Mouse (Mus musculus): Measurements from ENCODE around the gene Nphp4. TPM values are rescaled to one million over a fixed set of nuclear protein-coding genes. Genes with fewer than 3 reads are reported as not detected.

Nphp4 gene
- polyA plus RNA-seq, 1 experiment from 2014 or later: 6.4 TPM

DNA sequence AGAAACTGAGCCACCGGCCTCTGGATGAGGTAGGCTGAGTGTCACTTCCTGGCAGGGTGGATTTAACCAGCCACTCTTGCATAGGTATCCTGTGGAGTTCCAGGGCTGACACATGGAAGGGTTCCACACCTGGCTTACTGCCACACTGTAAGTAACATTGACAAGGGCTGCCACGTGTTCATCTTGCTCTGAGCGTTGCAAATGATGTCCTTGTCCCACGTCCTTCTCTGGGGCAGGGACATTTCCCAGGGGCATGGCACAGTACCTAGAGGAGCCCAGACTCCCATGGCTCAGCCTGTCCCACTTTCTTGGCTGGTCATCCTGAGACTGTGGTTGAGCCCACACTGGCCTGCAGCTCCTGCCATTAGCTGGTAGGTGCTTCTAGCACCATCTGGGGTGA lies 91.5 kb downstream of the Nphp4 start:
- peak overlapping the region; percentile 68 for H3K27ac ChIP-seq (ENCODE audit: low read length)
- ATAC-seq: no peak
- 70% methylated on average over 4 of the region's 4 CpGs for WGBS

DNA sequence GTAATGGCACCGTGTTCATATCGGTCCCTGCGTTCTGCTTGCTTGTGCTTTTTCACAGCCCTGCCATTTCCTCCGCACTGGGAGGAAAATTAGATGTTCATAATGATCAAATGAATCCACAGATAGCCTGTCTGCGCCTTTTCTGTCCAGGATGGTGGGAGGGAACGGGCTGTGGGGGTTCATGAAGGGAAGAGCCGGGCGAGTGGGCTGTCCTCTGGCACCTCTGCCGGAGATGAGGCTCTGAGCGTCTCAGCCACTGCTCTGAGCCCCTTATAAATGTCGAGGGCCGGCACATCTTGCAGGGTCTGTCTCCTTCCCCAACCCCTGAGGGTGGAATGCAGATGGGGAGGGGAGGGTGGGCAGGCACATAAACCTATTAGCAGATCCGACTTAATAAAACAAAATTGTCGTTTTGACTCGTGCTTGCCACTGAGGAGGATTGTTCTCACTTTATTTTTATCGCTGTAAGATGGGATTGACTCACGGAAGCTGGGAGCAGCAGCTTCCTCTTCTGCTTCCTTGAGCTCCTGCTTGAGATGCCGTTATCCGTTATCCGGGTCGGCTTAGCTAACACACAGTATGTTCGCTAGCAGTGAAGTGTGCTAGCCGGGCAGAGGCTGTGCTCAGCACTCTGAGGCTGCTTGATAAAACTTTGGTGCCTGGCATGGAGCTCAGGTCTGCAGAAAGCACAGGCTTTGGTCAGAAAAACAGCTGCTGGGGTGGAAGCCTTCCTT lies 92.3 kb downstream of the Nphp4 start:
- no peak overlapping the region for H3K4me3 ChIP-seq (ENCODE audit: low read depth, low read length)
- H3K4me2 ChIP-seq (ENCODE audit: low read length): peak overlapping the region; percentile 12; the same call in 1 of the 2 replicates
- peaks cover 14% of the 10 kb centered on the region for H3K4me1 ChIP-seq (ENCODE audit: control insufficient read depth, insufficient read depth, low read length)
- H3K27ac ChIP-seq (ENCODE audit: low read length): peak overlapping the region; percentile 68
- no peaks in the 10 kb centered on the region for H3K36me3 ChIP-seq (ENCODE audit: control insufficient read depth, insufficient read depth, low read length)
- WGBS: 35% methylated on average over 23 of the region's 23 CpGs
- H3K9ac ChIP-seq (ENCODE audit: low read depth, low read length): 0 out of 2 replicates have a peak overlapping the region, but pooled peaks have one; percentile 25
- H3K27me3 ChIP-seq (ENCODE audit: control insufficient read depth, insufficient read depth, low read depth, low read length): no peaks in the 10 kb centered on the region
- no peaks in the 10 kb centered on the region for H3K9me3 ChIP-seq (replicated peaks; ENCODE audit: control insufficient read depth, low read length, poor library complexity, severe bottlenecking)
- ATAC-seq: peak; percentile 67; the same call in 1 of the 2 replicates

More for the DNA sequence above, 91.5 kb downstream of the Nphp4 start:
- Histone ChIP-seq H3K4me3 (ENCODE audit: low read depth, low read length) (no peak overlapping the region), H3K4me1 (ENCODE audit: control insufficient read depth, insufficient read depth, low read length) (peaks cover 14% of the 10 kb centered on the region), H3K9me3 (replicated peaks; ENCODE audit: control insufficient read depth, low read length, poor library complexity, severe bottlenecking) (no peaks in the 10 kb centered on the region), H3K27me3 (ENCODE audit: control insufficient read depth, insufficient read depth, low read depth, low read length) (no peaks in the 10 kb centered on the region), H3K4me2 (ENCODE audit: low read length) (no peak overlapping the region), H3K9ac (ENCODE audit: low read depth, low read length) (0 out of 2 replicates have a peak overlapping the region, but pooled peaks have one; percentile 25), H3K36me3 (ENCODE audit: control insufficient read depth, insufficient read depth, low read length) (0 out of 2 replicates have a peak, but pooled peaks cover 3% of the 10 kb centered on the region)

- ATAC-seq: no peak
- Histone ChIP-seq H3K4me2 (ENCODE audit: low read length) (no peak overlapping the region), H3K4me1 (ENCODE audit: control insufficient read depth, insufficient read depth, low read length) (peaks cover 2% of the 10 kb centered on the region; the same call in 1 of the 2 replicates), H3K9me3 (replicated peaks; ENCODE audit: control insufficient read depth, low read length, poor library complexity, severe bottlenecking) (no peaks in the 10 kb centered on the region), H3K27ac (ENCODE audit: low read length) (no peak overlapping the region), H3K36me3 (ENCODE audit: control insufficient read depth, insufficient read depth, low read length) (no peaks in the 10 kb centered on the region), H3K9ac (ENCODE audit: low read depth, low read length) (no peak overlapping the region), H3K27me3 (ENCODE audit: control insufficient read depth, insufficient read depth, low read depth, low read length) (no peaks in the 10 kb centered on the region), H3K4me3 (ENCODE audit: low read depth, low read length) (no peak overlapping the region)
- 61% methylated on average over 12 of the region's 12 CpGs for WGBS
These were observed 97.8 kb downstream of the Nphp4 start for GRCm38 (mm10) chr4:152574266-152574665.

DNA sequence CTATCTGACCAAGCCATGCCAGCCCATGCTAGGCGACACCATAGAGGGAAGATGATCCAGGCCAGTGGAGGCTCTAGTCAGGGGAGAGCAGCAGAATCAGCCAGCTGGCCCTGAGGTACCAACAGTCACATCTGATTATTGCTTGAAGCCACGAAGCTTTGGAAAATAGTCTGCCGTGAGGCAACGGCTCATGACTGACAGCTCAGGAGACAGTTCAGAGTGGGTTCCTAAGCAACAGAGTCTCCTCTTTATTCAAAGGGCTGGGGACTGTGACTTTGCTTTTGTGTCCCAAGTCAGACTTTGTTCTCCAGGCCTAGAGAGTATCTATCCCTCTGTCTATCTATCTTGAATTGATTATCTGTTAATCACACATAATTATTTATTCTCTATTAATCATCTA lies 100.3 kb downstream of the Nphp4 start:
- Histone ChIP-seq H3K27ac (ENCODE audit: low read length) (no peak overlapping the region), H3K4me3 (ENCODE audit: low read depth, low read length) (no peak overlapping the region), H3K36me3 (ENCODE audit: control insufficient read depth, insufficient read depth, low read length) (no peaks in the 10 kb centered on the region), H3K9ac (ENCODE audit: low read depth, low read length) (no peak overlapping the region), H3K4me2 (ENCODE audit: low read length) (no peak overlapping the region), H3K4me1 (ENCODE audit: control insufficient read depth, insufficient read depth, low read length) (no peaks in the 10 kb centered on the region), H3K27me3 (ENCODE audit: control insufficient read depth, insufficient read depth, low read depth, low read length) (no peaks in the 10 kb centered on the region), H3K9me3 (replicated peaks; ENCODE audit: control insufficient read depth, low read length, poor library complexity, severe bottlenecking) (no peaks in the 10 kb centered on the region)
- ATAC-seq: no peak
- WGBS: 29% methylated on average over 4 of the region's 4 CpGs

DNA sequence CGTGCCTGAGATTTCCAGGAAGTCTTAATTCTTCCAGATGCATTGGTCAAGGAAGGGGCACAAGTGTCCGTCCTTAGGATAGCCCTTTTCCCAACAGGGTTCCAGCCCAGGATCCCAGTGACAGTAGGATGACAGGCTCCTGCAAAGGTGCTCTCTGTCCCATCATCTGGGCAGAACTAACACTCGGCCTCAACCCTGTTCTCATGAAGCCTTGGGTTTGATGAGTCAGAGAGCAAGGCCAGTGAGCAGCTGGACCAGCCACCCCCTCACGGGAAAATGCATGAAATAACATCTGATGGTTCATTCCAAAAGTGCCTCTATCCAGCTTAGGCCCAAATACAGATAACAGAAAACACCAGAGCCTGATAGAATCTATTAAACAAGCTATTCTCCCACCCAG lies 103.5 kb downstream of the Nphp4 start:
- Histone ChIP-seq H3K4me3 (ENCODE audit: low read depth, low read length) (no peak overlapping the region), H3K27ac (ENCODE audit: low read length) (no peak overlapping the region), H3K4me1 (ENCODE audit: control insufficient read depth, insufficient read depth, low read length) (no peaks in the 10 kb centered on the region), H3K36me3 (ENCODE audit: control insufficient read depth, insufficient read depth, low read length) (no peaks in the 10 kb centered on the region), H3K4me2 (ENCODE audit: low read length) (no peak overlapping the region), H3K9me3 (replicated peaks; ENCODE audit: control insufficient read depth, low read length, poor library complexity, severe bottlenecking) (no peaks in the 10 kb centered on the region), H3K27me3 (ENCODE audit: control insufficient read depth, insufficient read depth, low read depth, low read length) (no peaks in the 10 kb centered on the region), H3K9ac (ENCODE audit: low read depth, low read length) (no peak overlapping the region)
- 79% methylated on average over 4 of the region's 4 CpGs for WGBS
- ATAC-seq: no peak

GRCm38 (mm10) chr4:152582206-152582605 lies 105.7 kb downstream of the Nphp4 start:
- no peak overlapping the region for H3K27ac ChIP-seq (ENCODE audit: low read length)
- no peaks in the 10 kb centered on the region for H3K4me1 ChIP-seq (ENCODE audit: control insufficient read depth, insufficient read depth, low read length)
- ATAC-seq: no peak
- no peaks in the 10 kb centered on the region for H3K9me3 ChIP-seq (replicated peaks; ENCODE audit: control insufficient read depth, low read length, poor library complexity, severe bottlenecking)
- H3K4me2 ChIP-seq (ENCODE audit: low read length): no peak overlapping the region
- H3K9ac ChIP-seq (ENCODE audit: low read depth, low read length): no peak overlapping the region
- no peaks in the 10 kb centered on the region for H3K36me3 ChIP-seq (ENCODE audit: control insufficient read depth, insufficient read depth, low read length)
- WGBS: 37% methylated on average over 6 of the region's 6 CpGs
- H3K27me3 ChIP-seq (ENCODE audit: control insufficient read depth, insufficient read depth, low read depth, low read length): no peaks in the 10 kb centered on the region
- H3K4me3 ChIP-seq (ENCODE audit: low read depth, low read length): no peak overlapping the region

GRCm38 (mm10) chr4:152583616-152584015 lies 107.1 kb downstream of the Nphp4 start:
- H3K9ac ChIP-seq (ENCODE audit: low read depth, low read length): no peak overlapping the region
- no peak for ATAC-seq
- no peaks in the 10 kb centered on the region for H3K9me3 ChIP-seq (replicated peaks; ENCODE audit: control insufficient read depth, low read length, poor library complexity, severe bottlenecking)

GRCm38 (mm10) chr4:152585526-152585925 lies 109.0 kb downstream of the Nphp4 start:
- WGBS: 61% methylated on average over 15 of the region's 15 CpGs
- H3K4me3 ChIP-seq (ENCODE audit: low read depth, low read length): no peak overlapping the region
- H3K9ac ChIP-seq (ENCODE audit: low read depth, low read length): no peak overlapping the region
- H3K4me1 ChIP-seq (ENCODE audit: control insufficient read depth, insufficient read depth, low read length): no peaks in the 10 kb centered on the region
- no peak for ATAC-seq
- no peak overlapping the region for H3K4me2 ChIP-seq (ENCODE audit: low read length)
- H3K27ac ChIP-seq (ENCODE audit: low read length): no peak overlapping the region
- H3K36me3 ChIP-seq (ENCODE audit: control insufficient read depth, insufficient read depth, low read length): no peaks in the 10 kb centered on the region
- H3K9me3 ChIP-seq (replicated peaks; ENCODE audit: control insufficient read depth, low read length, poor library complexity, severe bottlenecking): no peaks in the 10 kb centered on the region
- H3K27me3 ChIP-seq (ENCODE audit: control insufficient read depth, insufficient read depth, low read depth, low read length): no peaks in the 10 kb centered on the region

More at GRCm38 (mm10) chr4:152583616-152584015, 107.1 kb downstream of the Nphp4 start:
- H3K4me1 ChIP-seq (ENCODE audit: control insufficient read depth, insufficient read depth, low read length): no peaks in the 10 kb centered on the region
- H3K36me3 ChIP-seq (ENCODE audit: control insufficient read depth, insufficient read depth, low read length): no peaks in the 10 kb centered on the region
- no peaks in the 10 kb centered on the region for H3K27me3 ChIP-seq (ENCODE audit: control insufficient read depth, insufficient read depth, low read depth, low read length)
- no peak overlapping the region for H3K27ac ChIP-seq (ENCODE audit: low read length)
- H3K4me3 ChIP-seq (ENCODE audit: low read depth, low read length): no peak overlapping the region
- no peak overlapping the region for H3K4me2 ChIP-seq (ENCODE audit: low read length)
- 61% methylated on average over 6 of the region's 6 CpGs for WGBS

GRCm38 (mm10) chr4:152586175-152586574 lies 109.7 kb downstream of the Nphp4 start:
- no peaks in the 10 kb centered on the region for H3K9me3 ChIP-seq (replicated peaks; ENCODE audit: control insufficient read depth, low read length, poor library complexity, severe bottlenecking)
- H3K9ac ChIP-seq (ENCODE audit: low read depth, low read length): no peak overlapping the region
- H3K27me3 ChIP-seq (ENCODE audit: control insufficient read depth, insufficient read depth, low read depth, low read length): no peaks in the 10 kb centered on the region
- H3K4me1 ChIP-seq (ENCODE audit: control insufficient read depth, insufficient read depth, low read length): no peaks in the 10 kb centered on the region
- no peak overlapping the region for H3K27ac ChIP-seq (ENCODE audit: low read length)
- 42% methylated on average over 4 of the region's 4 CpGs for WGBS
- ATAC-seq: no peak
- no peak overlapping the region for H3K4me3 ChIP-seq (ENCODE audit: low read depth, low read length)
- H3K36me3 ChIP-seq (ENCODE audit: control insufficient read depth, insufficient read depth, low read length): no peaks in the 10 kb centered on the region
- no peak overlapping the region for H3K4me2 ChIP-seq (ENCODE audit: low read length)

All from midbrain, embryonic 16.5 days (tissue).